Mouse (Mus musculus): ENCODE results near the gene Zbtb38.

- TF ChIP-seq GATA1 (IDR thresholded peaks at IDR 0.05; ENCODE audit: low read length) (no peak), TAL1 (IDR thresholded peaks at IDR 0.05; ENCODE audit: low read length) (no peak)
Observed at GRCm38 (mm10) chr9:96652763-96653162, 99.9 kb downstream of the Zbtb38 start.
